Mouse (Mus musculus) heart, adult 2 months (tissue): ENCODE measurements around the gene Zfp772. TPM values are rescaled to one million over a fixed set of nuclear protein-coding genes. Genes with fewer than 3 reads are reported as not detected.
"Not testable (repeated sequence)": the region's sequence is repeated elsewhere in the genome, so short reads cannot be mapped to it uniquely, and the experiment has no call there.

Experiments
- DNase-seq, 2 experiments: peaks; one replicate each; pipeline ENCODE4 v3.0.0; 2021
- H3K27ac ChIP-seq: fragments of 200-600 bp; 2 replicates; pipeline ENCODE4 v1.8.1; 2022
- H3K27me3 ChIP-seq: fragments of 200-500 bp; 2 replicates; pipeline ENCODE4 v1.6.1; 2012; ENCODE audit warnings: mild to moderate bottlenecking, low read length, inconsistent platforms, mixed read lengths; ENCODE audit not compliant: control insufficient read depth, insufficient read depth
- H3K36me3 ChIP-seq: fragments of 200-500 bp; 2 replicates; pipeline ENCODE4 v1.6.1; 2012; ENCODE audit warnings: low read length, inconsistent platforms; ENCODE audit not compliant: control insufficient read depth, insufficient read depth
- H3K4me1 ChIP-seq: fragments of 200-500 bp; 2 replicates; pipeline ENCODE4 v1.6.1; 2011; ENCODE audit warnings: low read length; ENCODE audit not compliant: control insufficient read depth, insufficient read depth
- H3K4me3 ChIP-seq: fragments of 200-600 bp; 2 replicates; pipeline ENCODE4 v1.8.1; 2022
- H3K79me2 ChIP-seq: fragments of 200-500 bp; replicated peaks from 2 replicates; pipeline ENCODE4 v1.6.1; 2012; ENCODE audit warnings: mild to moderate bottlenecking, inconsistent platforms, low read length, moderate library complexity, mixed read lengths; ENCODE audit not compliant: control insufficient read depth, insufficient read depth
- H3K9ac ChIP-seq: fragments of 200-500 bp; 2 replicates; pipeline ENCODE4 v1.6.1; 2012; ENCODE audit warnings: low read depth, mild to moderate bottlenecking, control low read depth, inconsistent platforms, low read length, mixed read lengths
- CTCF ChIP-seq: fragments of 200-600 bp; IDR thresholded peaks from 2 replicates; pipeline ENCODE4 v1.8.1; 2022; ENCODE audit warnings: antibody characterized with exemption, mild to moderate bottlenecking, moderate library complexity
- EP300 ChIP-seq: fragments of 200-500 bp; IDR thresholded peaks from 2 replicates; pipeline ENCODE4 v1.6.1; 2011; ENCODE audit warnings: low read depth, low read length, control low read depth; ENCODE audit not compliant: insufficient read depth
- POLR2A ChIP-seq: fragments of 200-500 bp; IDR thresholded peaks from 2 replicates; pipeline ENCODE4 v1.6.1; 2011; ENCODE audit warnings: mild to moderate bottlenecking, low read depth, low read length, control low read depth; ENCODE audit not compliant: insufficient read depth
- WGBS: fragments of 180-500 bp; shearing (Covaris S2); methylation state at CpG from one replicate; pipeline ENCODE4 v1.1.7; 2018; 5-methylcytosine and 5-hydroxymethylcytosine counted together
- intact Hi-C: fragments of 180-260 bp; cut with DNase I; formaldehyde crosslinking; loops from one replicate; pipeline ENCODE4 v1.15.1; 2025
- long read RNA-seq: library from polyadenylated mRNA; stranded (forward); transcript quantifications from one replicate; pipeline ENCODE4 v2.0.0, GENCODE M21; 2021
- polyA plus RNA-seq: library from polyadenylated mRNA; depleted of rRNA; stranded (reverse); fragments of >200 nt; gene quantifications from 2 replicates; pipeline ENCODE4 v1.2.3, GENCODE M21; 2012; rRNA removed
- total RNA-seq, 2 experiments: library from RNA; stranded (reverse); gene quantifications; 2 replicates each; pipeline ENCODE4 v1.2.3; 2021

Gene Zfp772
- total RNA-seq (1 to 10 TPM; 1.3 to 2.3 TPM), polyA plus RNA-seq (1.00 and 1.8 TPM in 2 replicates)
- long read RNA-seq, partial matches to known transcripts = 0 of 4 reads
- long read RNA-seq, other reads (novel, unspliced or antisense) = 0 of 4 reads

DNA sequence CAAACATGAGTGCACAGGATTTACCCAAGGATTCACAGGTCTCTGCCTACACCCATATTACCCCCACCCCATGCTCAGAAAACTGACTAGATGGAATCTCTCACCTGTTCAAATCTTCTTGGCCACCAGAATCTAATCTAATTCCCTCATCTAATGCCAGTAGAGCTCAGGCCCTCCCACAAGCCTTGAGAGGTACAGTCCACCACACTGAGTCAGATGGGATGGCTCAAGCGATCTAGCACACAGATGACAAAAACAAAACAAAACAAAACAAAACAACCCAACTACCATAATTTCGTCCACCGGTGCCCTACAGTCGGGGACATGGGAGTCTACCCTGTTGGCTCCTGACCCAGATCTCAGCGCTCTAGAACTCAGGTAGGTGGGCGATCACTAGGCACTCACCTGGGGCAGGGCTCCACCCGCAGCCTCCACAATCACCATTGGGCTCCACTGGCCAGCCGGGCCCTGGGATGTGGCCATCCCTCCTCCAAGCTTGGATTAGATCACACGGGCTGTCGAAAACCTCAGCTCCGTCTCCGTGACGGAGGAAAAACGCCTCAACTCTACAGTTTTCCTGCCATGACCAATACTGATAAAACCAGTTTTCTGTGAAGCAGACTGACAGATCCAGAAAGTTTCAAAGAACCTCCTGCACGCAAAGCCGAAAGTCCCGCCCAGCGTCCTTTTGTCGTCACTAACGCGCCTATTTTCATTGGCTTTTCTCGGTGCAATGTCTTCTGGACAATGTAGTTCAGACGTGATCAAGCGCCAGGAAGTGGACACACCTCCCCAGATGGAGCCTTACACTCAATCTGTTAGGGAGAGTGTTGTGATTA, at the start of gene Zfp772:
Gene Zfp772 (minus strand): TSS at position 686 of the 839 bp plus-strand sequence.
- Histone ChIP-seq H3K4me3 (peak within 1 kb of the TSS; percentile 47), H3K9ac (peak within 1 kb of the TSS; percentile 68)
- H3K27ac ChIP-seq, H3K79me2 ChIP-seq, H3K36me3 ChIP-seq, H3K27me3 ChIP-seq, H3K4me1 ChIP-seq, intact Hi-C loops: not testable (repeated sequence)
- 2% methylated on average over 24 of the region's 24 CpGs for WGBS
- DNase-seq = peak; percentile 54 to 55

- H3K4me3 ChIP-seq = not testable (repeated sequence)
- WGBS = no CpG with 5 or more reads among the region's 1 CpGs
These were observed 37.4 kb upstream of the Zfp772 start, which contains the start of gene Vmn2r29 for GRCm38 (mm10) chr7:7247228-7247627. Gene Vmn2r29, minus strand, starts transcription at chr7:7247328.

DNA sequence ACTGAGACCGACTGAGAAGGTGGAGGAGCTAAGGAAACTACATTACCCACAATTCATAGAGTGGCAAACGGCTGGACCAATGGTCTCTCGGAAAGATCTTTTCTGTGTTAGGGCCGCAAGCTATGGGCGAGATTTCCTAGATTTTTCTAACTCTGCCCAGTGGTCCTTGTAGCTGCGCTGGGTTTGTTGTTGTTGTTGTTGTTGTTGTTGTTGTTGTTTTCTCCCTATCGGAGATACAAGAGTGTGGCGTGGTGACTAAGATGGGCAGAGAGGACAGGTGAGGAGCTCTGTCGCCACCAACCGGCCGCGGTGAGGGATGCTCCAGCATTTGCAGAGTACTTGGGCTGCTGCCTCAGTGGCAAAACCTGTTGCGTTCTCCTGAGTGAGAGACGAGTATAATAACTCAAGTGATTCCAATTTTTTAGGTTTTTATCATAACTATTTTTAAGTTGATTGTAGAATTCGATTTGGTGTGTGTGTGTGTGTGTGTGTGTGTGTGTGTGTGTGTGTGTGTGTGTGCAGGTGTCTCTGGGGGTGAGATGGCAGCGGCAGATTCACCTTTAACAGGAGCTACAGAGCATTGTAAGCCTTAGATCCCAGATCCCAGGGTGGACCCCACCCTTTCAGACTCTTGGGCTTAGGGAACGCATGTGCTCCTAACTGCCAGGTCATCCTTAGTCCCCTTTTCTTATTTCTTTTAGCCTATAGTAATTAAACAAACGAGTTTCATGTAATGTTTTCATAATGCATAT, 21.4 kb downstream of the Zfp772 start:
- 6% methylated on average over 17 of the region's 18 CpGs for whole genome bisulfite sequencing
- Histone ChIP-seq H3K27ac (no peak overlapping the region), H3K36me3 (no peaks in the 10 kb centered on the region), H3K9ac (no peak overlapping the region), H3K4me3 (peak overlapping the region; percentile 57), H3K27me3 (no peaks in the 10 kb centered on the region), H3K4me1 (no peaks in the 10 kb centered on the region), H3K79me2 (no peaks in the 10 kb centered on the region)
- DNase-seq = peak; percentile 72 to 73
- TF ChIP-seq POLR2A = no peak
- peak; percentile 75 for TF ChIP-seq CTCF
- intact Hi-C loops = loop anchor here (5.0 to 10.0 kb wide), 2 partner anchors 66 to 254 kb away; partner anchors contain the start of gene Zfp954

More at GRCm38 (mm10) chr7:7247228-7247627, 37.4 kb upstream of the Zfp772 start, which contains the start of gene Vmn2r29:
- intact Hi-C loops, H3K27ac ChIP-seq, H3K79me2 ChIP-seq, H3K27me3 ChIP-seq, DNase-seq, H3K4me1 ChIP-seq, H3K36me3 ChIP-seq, H3K9ac ChIP-seq: not testable (repeated sequence)

DNA sequence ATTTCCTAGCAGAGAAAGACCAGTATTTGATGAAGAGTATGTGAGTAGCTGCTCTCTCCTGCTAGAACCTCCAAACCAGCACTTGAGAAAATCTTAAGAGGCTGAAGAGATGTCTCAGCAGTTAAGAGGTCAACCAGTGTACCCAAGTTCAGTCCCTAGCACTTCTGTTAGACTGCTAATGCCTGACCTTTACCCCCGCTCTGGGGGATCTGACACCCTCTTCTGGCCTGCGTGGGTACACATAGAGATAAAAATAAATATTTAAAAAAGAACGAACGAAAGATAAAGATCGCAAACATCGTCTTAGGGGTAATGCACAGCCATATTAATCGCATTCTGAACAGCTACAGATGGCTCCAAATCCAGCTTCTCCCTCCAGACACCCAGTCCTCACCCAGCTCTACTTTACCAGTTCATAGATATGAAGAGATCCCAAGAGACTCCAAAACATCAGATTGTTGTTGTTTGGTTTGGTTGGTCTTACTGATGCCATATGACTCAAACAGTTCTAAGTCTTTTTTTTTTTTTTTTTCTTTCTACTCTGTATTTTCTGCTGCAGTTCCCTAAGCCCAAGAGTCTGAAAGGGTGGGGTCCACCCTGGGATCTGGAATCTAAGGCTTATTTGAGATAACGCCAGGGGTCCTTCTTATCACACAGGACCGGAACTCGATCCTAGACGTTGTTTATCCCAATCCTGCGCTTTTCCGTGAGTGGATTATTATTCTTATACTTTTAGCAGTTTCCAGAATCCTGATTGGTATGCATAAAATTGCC, 22.2 kb downstream of the Zfp772 start:
- Histone ChIP-seq H3K79me2 (no peaks in the 10 kb centered on the region), H3K9ac (no peak overlapping the region), H3K36me3 (no peaks in the 10 kb centered on the region), H3K4me1 (no peaks in the 10 kb centered on the region), H3K27me3 (no peaks in the 10 kb centered on the region), H3K4me3 (peak overlapping the region; percentile 57), H3K27ac (no peak overlapping the region)
- no peak for DNase-seq
- TF ChIP-seq POLR2A (no peak), CTCF (no peak), EP300 (no peak)
- intact Hi-C loops = loop anchor here (2.0 to 10.0 kb wide), 3 partner anchors 17 to 253 kb away; partner anchors contain the start of genes Zfp418 and Zfp954
- WGBS = 23% methylated on average over 13 of the region's 13 CpGs

GRCm38 (mm10) chr7:7185897-7186296, 23.9 kb downstream of the Zfp772 start:
- no peaks in the 10 kb centered on the region; the same call in 1 of the 2 replicates for H3K36me3 ChIP-seq
- H3K4me1 ChIP-seq = no peaks in the 10 kb centered on the region
- H3K79me2 ChIP-seq = no peaks in the 10 kb centered on the region
- no peaks in the 10 kb centered on the region for H3K27me3 ChIP-seq
- H3K4me3 ChIP-seq = no peak overlapping the region
- intact Hi-C loops = loop anchor here (2.0 to 10.0 kb wide), 3 partner anchors 15 to 251 kb away; partner anchors contain the start of genes Zfp418 and Zfp954
- no peak overlapping the region for H3K27ac ChIP-seq
- DNase-seq = no peak
- no peak for TF ChIP-seq POLR2A
- no peak for TF ChIP-seq CTCF
- no peak for TF ChIP-seq EP300
- WGBS = 84% methylated on average over 1 of the region's 1 CpGs
- no peak overlapping the region for H3K9ac ChIP-seq
